Mouse (Mus musculus) left cerebral cortex, adult 18-20 months (tissue): ENCODE measurements at regions not wholly inside any gene's neighbourhood (a gene's known extent, or its start where the extent isn't known, plus 50 kb on each side); places are given as distances from the start of the nearest gene placed in this dataset.

Experiments
- DNase-seq, 2 experiments: peaks; one replicate each; pipeline ENCODE4 v3.0.0; 2021 to 2022; ENCODE audit warnings: low spot score in 2 of 2, mixed read lengths in 1 of 2

- DNase-seq, result no peak
These were observed 158.9 kb upstream of the Gm12728 start for GRCm38 (mm10) chr4:105630595-105631369.

- DNase-seq, result no peak
These were observed 156.9 kb upstream of the Gm12728 start for GRCm38 (mm10) chr4:105632581-105633358.

- DNase-seq, result no peak
These were observed 155.9 kb upstream of the Gm12728 start for GRCm38 (mm10) chr4:105633789-105634188.

GRCm38 (mm10) chr4:105640793-105641192 lies 148.9 kb upstream of the Gm12728 start:
- no peak for DNase-seq

GRCm38 (mm10) chr4:105641582-105641981 lies 148.1 kb upstream of the Gm12728 start:
- DNase-seq, result no peak

GRCm38 (mm10) chr4:105648820-105649446 lies 140.7 kb upstream of the Gm12728 start:
- no peak for DNase-seq

- no peak for DNase-seq
These were observed 140.2 kb upstream of the Gm12728 start for GRCm38 (mm10) chr4:105649447-105649833.

GRCm38 (mm10) chr4:105656071-105656655 lies 133.5 kb upstream of the Gm12728 start:
- no peak for DNase-seq

GRCm38 (mm10) chr4:105658581-105658980 lies 131.1 kb upstream of the Gm12728 start:
- no peak for DNase-seq

GRCm38 (mm10) chr4:105676690-105677089 lies 113.0 kb upstream of the Gm12728 start:
- DNase-seq, result no peak

GRCm38 (mm10) chr4:105690716-105691115 lies 99.0 kb upstream of the Gm12728 start:
- no peak for DNase-seq

GRCm38 (mm10) chr4:105692380-105692779 lies 97.3 kb upstream of the Gm12728 start:
- DNase-seq, result no peak

GRCm38 (mm10) chr4:105695895-105696294 lies 93.8 kb upstream of the Gm12728 start:
- DNase-seq, result no peak

- DNase-seq, result no peak
These were observed 92.5 kb upstream of the Gm12728 start for GRCm38 (mm10) chr4:105697123-105697522.

GRCm38 (mm10) chr4:105702036-105702435 lies 87.6 kb upstream of the Gm12728 start:
- DNase-seq, result no peak

GRCm38 (mm10) chr4:105703408-105703807 lies 86.3 kb upstream of the Gm12728 start:
- DNase-seq, result no peak

- DNase-seq, result no peak
These were observed 85.4 kb upstream of the Gm12728 start for GRCm38 (mm10) chr4:105704271-105704670.

- DNase-seq, result no peak
These were observed 83.7 kb upstream of the Gm12728 start for GRCm38 (mm10) chr4:105705996-105706395.

GRCm38 (mm10) chr4:105708080-105708796 lies 81.4 kb upstream of the Gm12728 start:
- no peak for DNase-seq

GRCm38 (mm10) chr4:105713956-105714355 lies 75.7 kb upstream of the Gm12728 start:
- DNase-seq, result peak in 1 of 2 experiments; percentile 8

- DNase-seq, result no peak
These were observed 71.6 kb upstream of the Gm12728 start for GRCm38 (mm10) chr4:105718080-105718479.
